Mouse (Mus musculus) heart, postnatal 0 days (tissue): ENCODE results near the gene Cdc26.

Source experiments
- CTCF ChIP-seq: IDR thresholded peaks from 2 replicates; pipeline ENCODE4 v1.5.1; 2016; ENCODE audit warnings: antibody characterized with exemption, control low read depth, low read depth
- EP300 ChIP-seq: IDR thresholded peaks from 2 replicates; pipeline ENCODE4 v1.6.1; 2016; ENCODE audit warnings: antibody characterized with exemption, low read depth

DNA sequence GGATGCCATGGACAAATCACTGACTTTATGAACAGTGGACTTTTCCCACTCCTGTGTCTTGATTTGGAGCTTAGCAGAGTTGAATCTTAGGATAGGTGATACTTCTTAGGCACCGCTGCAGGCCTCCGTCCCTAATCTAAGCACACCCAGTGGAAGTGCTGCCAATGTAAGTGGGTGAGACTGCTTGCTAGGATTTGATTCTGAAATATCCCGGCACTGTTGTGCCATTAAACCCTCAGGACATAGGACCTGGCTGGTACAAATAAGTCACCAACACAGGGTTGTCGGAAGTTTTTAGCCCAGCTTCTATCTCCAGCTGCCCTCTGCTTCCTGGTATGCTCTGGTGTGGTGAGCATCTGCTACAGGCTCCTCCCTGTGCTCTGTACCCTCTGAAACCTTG is 17.4 kb upstream of the Cdc26 start:
- TF ChIP-seq CTCF (no peak), EP300 (no peak)
